Mouse (Mus musculus) C2C12 (cell line): ENCODE data around the gene Ier2. TPM values are rescaled to one million over a fixed set of nuclear protein-coding genes. Genes with fewer than 3 reads are reported as not detected.

Experiments used
- H3K27me3 ChIP-seq: one replicate; pipeline ENCODE4 v1.6.1; 2011; ENCODE audit not compliant: control insufficient read depth, insufficient read depth, insufficient read length
- H3K36me3 ChIP-seq: one replicate; pipeline ENCODE4 v1.6.1; 2011; ENCODE audit not compliant: control insufficient read depth, insufficient read depth
- H3K4me3 ChIP-seq: one replicate; pipeline ENCODE4 v1.5.1; 2011; ENCODE audit warnings: mild to moderate bottlenecking, control low read depth; ENCODE audit not compliant: poor library complexity, insufficient read depth, severe bottlenecking
- H3K79me2 ChIP-seq: one replicate; pipeline ENCODE4 v1.6.1; 2011; ENCODE audit not compliant: control insufficient read depth, insufficient read depth
- H3K79me3 ChIP-seq: one replicate; pipeline ENCODE4 v1.6.1; 2011; ENCODE audit warnings: low read depth, control low read depth
- H3ac ChIP-seq: one replicate; pipeline ENCODE3; 2011; ENCODE audit warnings: low read depth; ENCODE audit not compliant: control insufficient read depth, insufficient read length
- CEBPB ChIP-seq: IDR thresholded peaks from one replicate; pipeline ENCODE4 v1.6.1; 2011; ENCODE audit warnings: low read depth, mild to moderate bottlenecking, control low read depth, moderate library complexity
- CTCF ChIP-seq: IDR thresholded peaks from one replicate; pipeline ENCODE4 v1.5.1; 2011; ENCODE audit not compliant: control insufficient read depth, insufficient read depth, insufficient read length
- FOSL1 ChIP-seq: IDR thresholded peaks from one replicate; pipeline ENCODE4 v1.8.0; 2011; ENCODE audit warnings: mild to moderate bottlenecking, low read length; ENCODE audit not compliant: poor library complexity, insufficient read depth, severe bottlenecking
- MAX ChIP-seq: IDR thresholded peaks from one replicate; pipeline ENCODE4 v1.6.1; 2011; ENCODE audit warnings: mild to moderate bottlenecking, control low read depth
- MYOD1 ChIP-seq: IDR thresholded peaks from one replicate; pipeline ENCODE4 v1.6.1; 2011; ENCODE audit warnings: low read depth; ENCODE audit not compliant: control insufficient read depth, insufficient read length
- MYOG ChIP-seq: IDR thresholded peaks from one replicate; pipeline ENCODE4 v1.6.1; 2011; ENCODE audit not compliant: control insufficient read depth, insufficient read length; ENCODE audit errors: extremely low read depth
- USF1 ChIP-seq: IDR thresholded peaks from one replicate; pipeline ENCODE4 v1.6.1; 2011; ENCODE audit warnings: low read depth, mild to moderate bottlenecking, control low read depth, moderate library complexity
- polyA plus RNA-seq: library from polyadenylated mRNA; unstranded; fragments of >200 nt; fragmentation: generic; extraction: Trizol; gene quantifications from one replicate; pipeline ENCODE4 v1.2.1, GENCODE M21; 2012; ENCODE audit warnings: missing spikeins

The Ier2 gene
- polyA plus RNA-seq, 1 experiment = 61.4 TPM

- H3ac ChIP-seq = no peak overlapping the region
- H3K36me3 ChIP-seq = peaks cover 52% of the 10 kb centered on the region
- no peak overlapping the region for H3K4me3 ChIP-seq
- H3K79me2 ChIP-seq = no peaks in the 10 kb centered on the region
- no peaks in the 10 kb centered on the region for H3K27me3 ChIP-seq
- TF ChIP-seq CEBPB = no peak
- TF ChIP-seq CTCF = peak; percentile 48
- no peak for TF ChIP-seq MYOD1
- H3K79me3 ChIP-seq = no peaks in the 10 kb centered on the region
Observed at GRCm38 (mm10) chr8:84699861-84700322, 37.2 kb upstream of the Ier2 start.

- TF ChIP-seq CEBPB (no peak), FOSL1 (no peak), MAX (no peak), MYOG (no peak), CTCF (no peak), USF1 (no peak)
- peaks cover 50% of the 10 kb centered on the region for H3K36me3 ChIP-seq
- H3K79me2 ChIP-seq = no peaks in the 10 kb centered on the region
Observed at GRCm38 (mm10) chr8:84698929-84699401, 36.3 kb upstream of the Ier2 start.

GRCm38 (mm10) chr8:84698288-84698687 is 35.6 kb upstream of the Ier2 start:
- H3ac ChIP-seq = no peak overlapping the region
- TF ChIP-seq MYOG = no peak
- TF ChIP-seq CEBPB = no peak
- TF ChIP-seq USF1 = no peak
- TF ChIP-seq MAX = no peak
- TF ChIP-seq CTCF = no peak
- no peak overlapping the region for H3K4me3 ChIP-seq
- H3K79me3 ChIP-seq = no peaks in the 10 kb centered on the region
- no peaks in the 10 kb centered on the region for H3K79me2 ChIP-seq
- no peaks in the 10 kb centered on the region for H3K27me3 ChIP-seq
- peaks cover 55% of the 10 kb centered on the region for H3K36me3 ChIP-seq

More at GRCm38 (mm10) chr8:84698929-84699401, 36.3 kb upstream of the Ier2 start:
- H3K79me3 ChIP-seq = no peaks in the 10 kb centered on the region
- no peak overlapping the region for H3K4me3 ChIP-seq
- no peak overlapping the region for H3ac ChIP-seq
- H3K27me3 ChIP-seq = no peaks in the 10 kb centered on the region

- H3K27me3 ChIP-seq = no peaks in the 10 kb centered on the region
- peaks cover 64% of the 10 kb centered on the region for H3K36me3 ChIP-seq
- no peaks in the 10 kb centered on the region for H3K79me2 ChIP-seq
- H3K4me3 ChIP-seq = no peak overlapping the region
- no peak overlapping the region for H3ac ChIP-seq
- no peaks in the 10 kb centered on the region for H3K79me3 ChIP-seq
- TF ChIP-seq CEBPB (no peak), FOSL1 (no peak), MAX (no peak), MYOG (no peak), MYOD1 (no peak), USF1 (no peak), CTCF (no peak)
Observed at GRCm38 (mm10) chr8:84697166-84698130, 34.8 kb upstream of the Ier2 start.

- Histone ChIP-seq H3K4me3 (no peak overlapping the region), H3K27me3 (no peaks in the 10 kb centered on the region), H3K79me3 (peaks cover 9% of the 10 kb centered on the region), H3ac (no peak overlapping the region), H3K79me2 (peaks cover 17% of the 10 kb centered on the region), H3K36me3 (peaks cover 83% of the 10 kb centered on the region)
- TF ChIP-seq CEBPB (no peak), CTCF (no peak), MAX (no peak), FOSL1 (no peak), MYOG (no peak), USF1 (no peak)
Observed at GRCm38 (mm10) chr8:84695140-84695539, 32.5 kb upstream of the Ier2 start.
